Mouse (Mus musculus): ENCODE data around the gene Zfp354b.

Zfp354b gene

GRCm38 (mm10) chr11:50931451-50931866 is at the start of gene Zfp354b:
Gene Zfp354b (minus strand): TSS chr11:50931633.
- peak; percentile 96 for DNase-seq

- DNase-seq, result peak; percentile 33
These were observed 45.8 kb upstream of the Zfp354b start for GRCm38 (mm10) chr11:50977216-50977615.

GRCm38 (mm10) chr11:50966230-50966629 is 34.8 kb upstream of the Zfp354b start, which contains the start of gene Olfr1378:
Gene Olfr1378 (plus strand): TSS chr11:50966530.
- no peak for DNase-seq

GRCm38 (mm10) chr11:50964886-50965285 is 33.5 kb upstream of the Zfp354b start:
- no peak for DNase-seq

- no peak for DNase-seq
These were observed 22.2 kb upstream of the Zfp354b start, which contains the start of gene Prop1 for GRCm38 (mm10) chr11:50953665-50954064. Gene Prop1 (minus strand): TSS chr11:50953765.

GRCm38 (mm10) chr11:50952290-50952689 is 20.9 kb upstream of the Zfp354b start:
- no peak for DNase-seq

GRCm38 (mm10) chr11:50943506-50943905 is 12.1 kb upstream of the Zfp354b start, which contains the start of gene 4933414I15Rik:
Gene 4933414I15Rik (minus strand): TSS chr11:50943765.
- no peak for DNase-seq

GRCm38 (mm10) chr11:50942386-50942785 is 11.0 kb upstream of the Zfp354b start:
- no peak for DNase-seq

GRCm38 (mm10) chr11:50939621-50940366 is 8.4 kb upstream of the Zfp354b start:
- peak; percentile 76 for DNase-seq

GRCm38 (mm10) chr11:50938435-50938834 is 7.0 kb upstream of the Zfp354b start:
- no peak for DNase-seq

- no peak for DNase-seq
These were observed 607 bp upstream of the Zfp354b start for GRCm38 (mm10) chr11:50932040-50932439.

- DNase-seq, result no peak
These were observed 412 bp downstream of the Zfp354b start for GRCm38 (mm10) chr11:50931021-50931420.

GRCm38 (mm10) chr11:50930469-50931014 is 891 bp downstream of the Zfp354b start:
- DNase-seq, result peak; percentile 22

- peak; percentile 95 for DNase-seq
These were observed 15.6 kb downstream of the Zfp354b start, which contains the start of gene Zfp2 for GRCm38 (mm10) chr11:50915671-50916320. Gene Zfp2 (minus strand): TSS chr11:50916165.

- no peak for DNase-seq
These were observed 17.0 kb downstream of the Zfp354b start for GRCm38 (mm10) chr11:50914461-50914860.

- no peak for DNase-seq
These were observed 18.1 kb downstream of the Zfp354b start for GRCm38 (mm10) chr11:50913301-50913700.

GRCm38 (mm10) chr11:50908136-50908535 is 23.3 kb downstream of the Zfp354b start:
- DNase-seq, result no peak

- no peak for DNase-seq
These were observed 34.1 kb downstream of the Zfp354b start for GRCm38 (mm10) chr11:50897359-50897758.

- no peak for DNase-seq
These were observed 39.0 kb downstream of the Zfp354b start for GRCm38 (mm10) chr11:50892441-50892840.

- DNase-seq, result peak; percentile 97
These were observed 43.9 kb downstream of the Zfp354b start, which contains the start of gene Zfp454 for GRCm38 (mm10) chr11:50887390-50888128. Gene Zfp454 (minus strand): TSS chr11:50887651.

GRCm38 (mm10) chr11:50886933-50887293 is 44.5 kb downstream of the Zfp354b start:
- DNase-seq, result no peak

GRCm38 (mm10) chr11:50886231-50886932 is 45.1 kb downstream of the Zfp354b start:
- peak; percentile 16 for DNase-seq

Data from retina, postnatal 1 day (tissue).